Mouse (Mus musculus) CH12.LX (cell line): ENCODE results near the gene Hspb7.

Source experiments
- CHD1 ChIP-seq: IDR thresholded peaks from 2 replicates; pipeline ENCODE4 v1.6.1; 2012; ENCODE audit warnings: low read depth, low read length, improper control_type of control experiment, inconsistent platforms
- CTCF ChIP-seq, 2 experiments: IDR thresholded peaks in 1 of 2; conservative IDR thresholded peaks in 1 of 2; 2 replicates each; pipeline ENCODE4 v1.5.1; 2011 to 2012; ENCODE audit warnings: low read depth in 2 of 2, low read length in 2 of 2, improper control_type of control experiment in 1 of 2, inconsistent platforms in 1 of 2, mild to moderate bottlenecking in 1 of 2, moderate library complexity in 1 of 2
- EP300 ChIP-seq: IDR thresholded peaks from 2 replicates; pipeline ENCODE4 v1.6.1; 2011; ENCODE audit warnings: low read length, improper control_type of control experiment
- NRF1 ChIP-seq: IDR thresholded peaks from 2 replicates; pipeline ENCODE4 v1.6.1; 2014; ENCODE audit warnings: low read depth, mild to moderate bottlenecking, inconsistent platforms, low read length, improper control_type of control experiment, moderate library complexity
- POLR2A ChIP-seq: IDR thresholded peaks from 2 replicates; pipeline ENCODE4 v1.6.1; 2011; ENCODE audit warnings: low read depth, mild to moderate bottlenecking, improper control_type of control experiment, low read length
- POLR2AphosphoS2 ChIP-seq: IDR thresholded peaks from 2 replicates; pipeline ENCODE4 v1.6.1; 2011; ENCODE audit warnings: low read depth, low read length, improper control_type of control experiment
- SIN3A ChIP-seq: IDR thresholded peaks from 2 replicates; pipeline ENCODE4 v1.6.1; 2012; ENCODE audit warnings: low read length, improper control_type of control experiment, inconsistent platforms
- ZKSCAN1 ChIP-seq: IDR thresholded peaks from 2 replicates; pipeline ENCODE4 v1.6.1; 2012; ENCODE audit warnings: low read depth, inconsistent platforms, low read length, improper control_type of control experiment, borderline replicate concordance

DNA sequence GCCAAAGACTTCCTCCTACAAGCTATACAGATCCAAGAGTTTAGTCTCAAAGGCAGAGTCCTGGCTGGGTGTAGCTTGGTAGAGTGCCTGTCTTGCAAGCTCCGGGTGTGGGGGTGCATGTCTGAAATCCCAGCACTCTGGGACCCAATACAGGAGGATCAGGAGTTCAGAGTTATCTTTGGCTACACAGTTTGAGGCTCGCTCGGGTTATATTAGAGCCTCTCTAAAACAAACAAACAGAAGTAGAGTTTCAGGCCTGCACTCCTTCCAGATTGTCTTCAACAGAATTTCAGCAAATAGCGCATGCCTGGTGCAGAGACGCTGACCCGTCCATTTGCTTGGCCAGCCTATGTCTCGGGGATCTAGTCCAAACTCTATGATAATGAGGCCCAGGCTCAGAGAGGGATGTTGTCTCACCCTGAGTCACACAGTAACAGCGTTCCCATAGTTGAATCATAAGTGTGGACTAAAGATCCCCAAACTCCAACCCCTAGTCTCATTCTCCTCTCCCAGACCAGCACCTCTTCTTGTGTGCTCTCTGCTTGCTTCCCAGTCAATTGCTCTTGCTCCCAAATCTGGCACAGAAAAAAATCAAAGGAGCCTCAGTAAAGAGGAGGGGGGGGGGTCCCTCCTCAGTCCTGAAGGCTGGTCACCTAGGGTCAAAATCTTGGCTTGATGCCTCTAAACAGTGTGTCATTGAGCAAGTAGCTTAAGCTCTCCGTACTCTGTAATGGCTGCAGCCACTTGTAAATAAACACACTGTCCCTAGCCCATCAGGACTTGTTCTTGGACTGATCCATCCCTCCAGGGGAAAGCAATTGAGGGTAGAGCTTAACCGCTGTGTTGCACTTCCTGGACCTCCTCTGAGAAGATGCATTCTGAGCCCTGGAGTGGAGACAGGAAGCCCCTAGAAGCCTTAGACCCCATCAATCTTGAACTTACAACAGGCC is 6.5 kb downstream of the Hspb7 start:
- no peak for TF ChIP-seq CTCF (conservative IDR thresholded peaks at IDR 0.05 in 1 of 2, IDR thresholded peaks at IDR 0.05 in 1 of 2; ENCODE audit: low read depth in 2 of 2, low read length in 2 of 2)
- TF ChIP-seq POLR2A = no peak
- no peak for TF ChIP-seq SIN3A
- no peak for TF ChIP-seq CHD1
- TF ChIP-seq POLR2AphosphoS2 = no peak
- TF ChIP-seq ZKSCAN1 = no peak
- TF ChIP-seq NRF1 = no peak
- TF ChIP-seq EP300 = no peak
